Mouse (Mus musculus) forebrain, embryonic 15.5 days (tissue): ENCODE data around the gene 2310011J03Rik. TPM values are rescaled to one million over a fixed set of nuclear protein-coding genes. Genes with fewer than 3 reads are reported as not detected.

ENCODE experiments used
- ATAC-seq: fragments of 200-750 bp; cut with Nextera tagmentation; replicated peaks from 2 replicates; pipeline ENCODE4 v1.8.0; 2017; ENCODE audit warnings: mild to moderate bottlenecking, moderate TSS enrichment, moderate library complexity
- H3K27ac ChIP-seq: fragments of 300-500 bp; sonication (generic); replicated peaks from 2 replicates; pipeline ENCODE4 v1.5.1; 2015; ENCODE audit warnings: mild to moderate bottlenecking, inconsistent platforms
- H3K27me3 ChIP-seq: fragments of 300-500 bp; sonication (generic); 2 replicates; pipeline ENCODE4 v1.6.1; 2015; ENCODE audit warnings: inconsistent platforms
- H3K36me3 ChIP-seq: fragments of 300-500 bp; sonication (generic); 2 replicates; pipeline ENCODE4 v1.6.1; 2015; ENCODE audit warnings: mild to moderate bottlenecking, inconsistent platforms
- H3K4me1 ChIP-seq: fragments of 300-500 bp; sonication (generic); 2 replicates; pipeline ENCODE4 v1.6.1; 2015; ENCODE audit warnings: inconsistent platforms
- H3K4me2 ChIP-seq: fragments of 300-500 bp; sonication (generic); replicated peaks from 2 replicates; pipeline ENCODE4 v1.6.1; 2015; ENCODE audit warnings: mild to moderate bottlenecking, inconsistent platforms
- H3K4me3 ChIP-seq: fragments of 300-500 bp; sonication (generic); 2 replicates; pipeline ENCODE4 v1.5.1; 2015; ENCODE audit warnings: mild to moderate bottlenecking, inconsistent platforms
- H3K9ac ChIP-seq: fragments of 300-500 bp; sonication (generic); replicated peaks from 2 replicates; pipeline ENCODE4 v1.6.1; 2015; ENCODE audit warnings: mild to moderate bottlenecking, inconsistent platforms
- H3K9me3 ChIP-seq: fragments of 300-500 bp; sonication (generic); 2 replicates; pipeline ENCODE4 v1.6.1; 2016; ENCODE audit warnings: inconsistent platforms
- WGBS: fragments of 180-500 bp; shearing (Covaris S2); methylation state at CpG from one replicate; pipeline ENCODE4 v1.1.7; 2015; ENCODE audit warnings: mixed read lengths; 5-methylcytosine and 5-hydroxymethylcytosine counted together
- polyA plus RNA-seq: library from polyadenylated mRNA; unstranded; fragments of >200 nt; fragmentation: Nextera tagmentation; extraction: Ambion mirVana; gene quantifications from 2 replicates; pipeline ENCODE4 v1.2.1, GENCODE M21; 2015

2310011J03Rik gene
- polyA plus RNA-seq, 1 experiment from 2014 or later, result 36.9 TPM

GRCm38 (mm10) chr10:80323261-80324119 lies 3.2 kb upstream of the 2310011J03Rik start:
- Histone ChIP-seq H3K9me3 (no peaks in the 10 kb centered on the region), H3K9ac (peak overlapping the region; percentile 45), H3K27me3 (no peaks in the 10 kb centered on the region), H3K4me1 (peaks cover 36% of the 10 kb centered on the region), H3K4me3 (peak overlapping the region; percentile 50), H3K36me3 (peaks cover 1% of the 10 kb centered on the region; the same call in 1 of the 2 replicates), H3K27ac (no peak overlapping the region), H3K4me2 (peak overlapping the region; percentile 95)
- whole genome bisulfite sequencing, result under 1% methylated on average over 42 of the region's 46 CpGs
- ATAC-seq, result 0 out of 2 replicates have a peak, but pooled peaks have one; percentile 8

- Histone ChIP-seq H3K27me3 (no peaks in the 10 kb centered on the region), H3K4me3 (peak overlapping the region; percentile 50), H3K9ac (peak overlapping the region; percentile 45), H3K36me3 (peaks cover 8% of the 10 kb centered on the region), H3K4me2 (peak overlapping the region; percentile 95), H3K9me3 (no peaks in the 10 kb centered on the region), H3K27ac (no peak overlapping the region), H3K4me1 (peaks cover 39% of the 10 kb centered on the region)
- WGBS, result 3% methylated on average over 28 of the region's 28 CpGs
- no peak for ATAC-seq
Observed at GRCm38 (mm10) chr10:80322811-80323211, 2.5 kb upstream of the 2310011J03Rik start.

- Histone ChIP-seq H3K4me3 (no peak overlapping the region), H3K36me3 (peaks cover 17% of the 10 kb centered on the region), H3K4me2 (no peak overlapping the region), H3K9ac (no peak overlapping the region), H3K9me3 (no peaks in the 10 kb centered on the region), H3K27ac (no peak overlapping the region), H3K27me3 (no peaks in the 10 kb centered on the region), H3K4me1 (peaks cover 47% of the 10 kb centered on the region)
- WGBS, result 92% methylated on average over 21 of the region's 21 CpGs
- ATAC-seq, result no peak
Observed at GRCm38 (mm10) chr10:80321670-80322581, 1.6 kb upstream of the 2310011J03Rik start.

GRCm38 (mm10) chr10:80321014-80321669 lies 805 bp upstream of the 2310011J03Rik start:
- H3K4me2 ChIP-seq, result no peak overlapping the region

GRCm38 (mm10) chr10:80317011-80317410 lies 3.3 kb downstream of the 2310011J03Rik start:
- Histone ChIP-seq H3K9ac (no peak overlapping the region; the same call in 1 of the 2 replicates), H3K36me3 (peaks cover 66% of the 10 kb centered on the region), H3K4me1 (peaks cover 61% of the 10 kb centered on the region), H3K9me3 (no peaks in the 10 kb centered on the region), H3K4me3 (no peak overlapping the region), H3K4me2 (no peak overlapping the region), H3K27me3 (no peaks in the 10 kb centered on the region), H3K27ac (peak overlapping the region; percentile 4; the same call in 1 of the 2 replicates)
- no peak for ATAC-seq
- WGBS, result 57% methylated on average over 10 of the region's 10 CpGs

More at GRCm38 (mm10) chr10:80321014-80321669, 805 bp upstream of the 2310011J03Rik start:
- no peak overlapping the region for H3K9ac ChIP-seq
- no peaks in the 10 kb centered on the region for H3K27me3 ChIP-seq
- no peak for ATAC-seq
- H3K9me3 ChIP-seq, result no peaks in the 10 kb centered on the region
- peaks cover 25% of the 10 kb centered on the region for H3K36me3 ChIP-seq
- no peak overlapping the region for H3K4me3 ChIP-seq
- H3K27ac ChIP-seq, result no peak overlapping the region
- H3K4me1 ChIP-seq, result peaks cover 55% of the 10 kb centered on the region
- WGBS, result 87% methylated on average over 6 of the region's 6 CpGs

- WGBS, result 27% methylated on average over 11 of the region's 11 CpGs
- no peak overlapping the region for H3K4me2 ChIP-seq
- no peak overlapping the region for H3K9ac ChIP-seq
- no peaks in the 10 kb centered on the region for H3K9me3 ChIP-seq
- peaks cover 73% of the 10 kb centered on the region for H3K36me3 ChIP-seq
- no peaks in the 10 kb centered on the region for H3K27me3 ChIP-seq
- peak overlapping the region; percentile 4; the same call in 1 of the 2 replicates for H3K27ac ChIP-seq
- no peak overlapping the region for H3K4me3 ChIP-seq
- peak; percentile 17; the same call in 1 of the 2 replicates for ATAC-seq
- H3K4me1 ChIP-seq, result peaks cover 61% of the 10 kb centered on the region
Observed at GRCm38 (mm10) chr10:80316359-80316781, 4.0 kb downstream of the 2310011J03Rik start.

GRCm38 (mm10) chr10:80315315-80315714 lies 5.0 kb downstream of the 2310011J03Rik start:
- Histone ChIP-seq H3K9ac (no peak overlapping the region), H3K4me1 (peaks cover 57% of the 10 kb centered on the region), H3K36me3 (peaks cover 83% of the 10 kb centered on the region), H3K9me3 (no peaks in the 10 kb centered on the region), H3K4me2 (no peak overlapping the region), H3K4me3 (no peak overlapping the region), H3K27me3 (no peaks in the 10 kb centered on the region), H3K27ac (no peak overlapping the region)
- ATAC-seq, result no peak
- WGBS, result 62% methylated on average over 27 of the region's 27 CpGs

GRCm38 (mm10) chr10:80314494-80315001 lies 5.8 kb downstream of the 2310011J03Rik start:
- Histone ChIP-seq H3K36me3 (peaks cover 89% of the 10 kb centered on the region), H3K9ac (no peak overlapping the region), H3K27me3 (no peaks in the 10 kb centered on the region), H3K9me3 (no peaks in the 10 kb centered on the region), H3K4me3 (no peak overlapping the region), H3K27ac (no peak overlapping the region), H3K4me2 (no peak overlapping the region), H3K4me1 (peaks cover 51% of the 10 kb centered on the region)
- ATAC-seq, result no peak
- WGBS, result 61% methylated on average over 16 of the region's 16 CpGs

GRCm38 (mm10) chr10:80313627-80314201 lies 6.6 kb downstream of the 2310011J03Rik start:
- Histone ChIP-seq H3K9me3 (no peaks in the 10 kb centered on the region), H3K36me3 (peaks cover 97% of the 10 kb centered on the region), H3K4me2 (no peak overlapping the region), H3K9ac (no peak overlapping the region), H3K4me1 (peaks cover 43% of the 10 kb centered on the region), H3K27ac (no peak overlapping the region), H3K4me3 (no peak overlapping the region), H3K27me3 (no peaks in the 10 kb centered on the region)
- 71% methylated on average over 20 of the region's 20 CpGs for WGBS
- no peak for ATAC-seq

GRCm38 (mm10) chr10:80312586-80313504 lies 7.5 kb downstream of the 2310011J03Rik start:
- no peak for ATAC-seq
- Histone ChIP-seq H3K4me3 (no peak overlapping the region), H3K4me2 (no peak overlapping the region), H3K9ac (no peak overlapping the region), H3K27me3 (no peaks in the 10 kb centered on the region), H3K9me3 (no peaks in the 10 kb centered on the region), H3K4me1 (peaks cover 38% of the 10 kb centered on the region), H3K27ac (no peak overlapping the region), H3K36me3 (peaks cover 98% of the 10 kb centered on the region)
- 72% methylated on average over 54 of the region's 54 CpGs for WGBS
